Mouse (Mus musculus): ENCODE measurements around the gene Iqcg.

The Iqcg gene

GRCm38 (mm10) chr16:32984631-32985030, 71.4 kb downstream of the Iqcg start:
- CTCF ChIA-PET: no interaction called here

GRCm38 (mm10) chr16:32981405-32981804, 74.6 kb downstream of the Iqcg start:
- CTCF ChIA-PET: no interaction called here

GRCm38 (mm10) chr16:32980227-32980626, 75.8 kb downstream of the Iqcg start:
- CTCF ChIA-PET: no interaction called here

- CTCF ChIA-PET: no interaction called here
Observed at GRCm38 (mm10) chr16:32973047-32973446, 83.0 kb downstream of the Iqcg start.

- CTCF ChIA-PET: no interaction called here
Observed at GRCm38 (mm10) chr16:32972535-32972934, 83.5 kb downstream of the Iqcg start.
